Mouse (Mus musculus): Measurements from ENCODE around the gene Draxin.

GRCm38 (mm10) chr4:148170842-148171241 is 40.3 kb upstream of the Draxin start:
- TF ChIP-seq CTCF (conservative IDR thresholded peaks at IDR 0.05 in 1 of 2, IDR thresholded peaks at IDR 0.05 in 1 of 2; ENCODE audit: low read depth in 2 of 2, low read length in 2 of 2) (peak; percentile 92 to 97), CHD1 (IDR thresholded peaks at IDR 0.05; ENCODE audit: low read depth, low read length) (no peak), ZNF384 (IDR thresholded peaks at IDR 0.05; ENCODE audit: low read depth, low read length) (no peak), EP300 (IDR thresholded peaks at IDR 0.05; ENCODE audit: low read length) (no peak), TCF12 (IDR thresholded peaks at IDR 0.05; ENCODE audit: low read depth, low read length) (no peak), MAX (IDR thresholded peaks at IDR 0.05; ENCODE audit: low read length) (no peak), POLR2A (IDR thresholded peaks at IDR 0.05; ENCODE audit: low read depth, low read length) (no peak), ZKSCAN1 (IDR thresholded peaks at IDR 0.05; ENCODE audit: borderline replicate concordance, low read depth, low read length) (no peak), USF2 (conservative IDR thresholded peaks at IDR 0.05; ENCODE audit: low read depth, low read length) (no peak), RAD21 (IDR thresholded peaks at IDR 0.05; ENCODE audit: low read depth, low read length) (peak; percentile 93), ELF1 (IDR thresholded peaks at IDR 0.05; ENCODE audit: low read depth, low read length) (no peak)
